Mouse (Mus musculus) heart, embryonic 13.5 days (tissue): Measurements from ENCODE around the gene Taok2. TPM values are rescaled to one million over a fixed set of nuclear protein-coding genes. Genes with fewer than 3 reads are reported as not detected.

Experiments
- ATAC-seq: fragments of 200-750 bp; cut with Nextera tagmentation; 2 replicates; pipeline ENCODE4 v1.8.0; 2017; ENCODE audit warnings: moderate TSS enrichment; ENCODE audit not compliant: insufficient number of reproducible peaks, low FRiP score, low TSS enrichment; ENCODE audit errors: extremely low read depth
- H3K27ac ChIP-seq: fragments of 300-500 bp; sonication (generic); replicated peaks from 2 replicates; pipeline ENCODE4 v1.5.1; 2015; ENCODE audit warnings: moderate library complexity, mild to moderate bottlenecking, inconsistent platforms
- H3K27me3 ChIP-seq: fragments of 300-500 bp; sonication (generic); replicated peaks from 2 replicates; pipeline ENCODE4 v1.6.1; 2015; ENCODE audit warnings: mild to moderate bottlenecking, inconsistent platforms
- H3K36me3 ChIP-seq: fragments of 300-500 bp; sonication (generic); 2 replicates; pipeline ENCODE4 v1.6.1; 2015; ENCODE audit warnings: mild to moderate bottlenecking, inconsistent platforms
- H3K4me1 ChIP-seq: fragments of 300-500 bp; sonication (generic); 2 replicates; pipeline ENCODE4 v1.6.1; 2015; ENCODE audit warnings: inconsistent platforms
- H3K4me2 ChIP-seq: fragments of 300-500 bp; sonication (generic); 2 replicates; pipeline ENCODE4 v1.6.1; 2015; ENCODE audit warnings: inconsistent platforms, mild to moderate bottlenecking, moderate library complexity
- H3K4me3 ChIP-seq: fragments of 300-500 bp; sonication (generic); 2 replicates; pipeline ENCODE4 v1.5.1; 2015; ENCODE audit warnings: moderate library complexity, mild to moderate bottlenecking, inconsistent platforms
- H3K9ac ChIP-seq: fragments of 300-500 bp; sonication (generic); 2 replicates; pipeline ENCODE4 v1.6.1; 2015; ENCODE audit warnings: inconsistent platforms, mild to moderate bottlenecking, moderate library complexity
- H3K9me3 ChIP-seq: fragments of 300-500 bp; sonication (generic); 2 replicates; pipeline ENCODE4 v1.6.1; 2016; ENCODE audit warnings: inconsistent platforms
- WGBS: fragments of 180-500 bp; shearing (Covaris S2); methylation state at CpG from one replicate; pipeline ENCODE4 v1.1.7; 2015; ENCODE audit warnings: mixed read lengths; 5-methylcytosine and 5-hydroxymethylcytosine counted together
- polyA plus RNA-seq: library from polyadenylated mRNA; unstranded; fragments of >200 nt; fragmentation: Nextera tagmentation; extraction: Ambion mirVana; gene quantifications from 2 replicates; pipeline ENCODE4 v1.2.1, GENCODE M21; 2015

The Taok2 gene
- polyA plus RNA-seq, 1 experiment from 2014 or later, result 31.8 TPM

DNA sequence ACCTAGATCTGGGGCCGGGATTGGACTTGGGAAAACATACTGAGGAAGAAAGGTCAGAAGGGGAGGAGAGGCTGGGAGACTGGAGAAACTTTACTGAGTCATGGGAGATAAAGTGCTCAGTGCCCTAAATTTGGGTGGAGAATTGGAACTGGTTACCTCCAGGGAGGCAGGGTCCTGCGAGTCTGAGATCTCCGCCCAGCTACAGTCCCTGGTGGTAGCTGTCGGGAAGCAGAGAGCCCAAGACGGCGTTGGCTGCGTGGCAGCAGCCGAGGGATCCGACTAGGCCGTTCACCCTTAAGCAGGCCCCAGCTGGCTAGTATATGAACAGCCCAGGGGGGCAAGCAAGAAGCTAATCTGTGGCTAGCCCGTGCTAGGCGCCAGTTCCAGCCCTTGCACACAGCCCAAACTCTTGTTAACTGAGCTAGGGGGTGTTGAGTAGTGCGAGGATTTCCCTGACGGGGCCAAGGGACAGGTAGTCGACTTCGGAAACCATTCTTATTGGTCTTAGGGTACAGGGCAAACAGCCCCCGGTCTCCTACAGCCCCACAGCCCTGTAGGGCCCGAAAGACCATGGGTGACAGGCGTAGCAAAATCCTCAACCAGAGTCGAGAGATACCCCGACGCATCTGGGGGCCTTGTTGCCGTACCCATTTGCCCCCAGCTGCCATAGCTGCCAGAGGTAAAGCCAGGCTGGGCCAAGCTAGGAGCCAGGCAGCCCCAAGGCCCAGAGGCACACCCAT lies 14.6 kb downstream of the Taok2 start:
- H3K9me3 ChIP-seq, result no peaks in the 10 kb centered on the region
- H3K9ac ChIP-seq, result no peak overlapping the region
- no peak for ATAC-seq
- H3K4me2 ChIP-seq, result no peak overlapping the region
- peaks cover 100% of the 10 kb centered on the region for H3K36me3 ChIP-seq
- no peak overlapping the region for H3K27ac ChIP-seq
- no peak overlapping the region for H3K4me3 ChIP-seq
- 88% methylated on average over 23 of the region's 23 CpGs for WGBS
- 0 out of 2 replicates have a peak, but pooled peaks cover 3% of the 10 kb centered on the region for H3K4me1 ChIP-seq
- H3K27me3 ChIP-seq, result no peaks in the 10 kb centered on the region

DNA sequence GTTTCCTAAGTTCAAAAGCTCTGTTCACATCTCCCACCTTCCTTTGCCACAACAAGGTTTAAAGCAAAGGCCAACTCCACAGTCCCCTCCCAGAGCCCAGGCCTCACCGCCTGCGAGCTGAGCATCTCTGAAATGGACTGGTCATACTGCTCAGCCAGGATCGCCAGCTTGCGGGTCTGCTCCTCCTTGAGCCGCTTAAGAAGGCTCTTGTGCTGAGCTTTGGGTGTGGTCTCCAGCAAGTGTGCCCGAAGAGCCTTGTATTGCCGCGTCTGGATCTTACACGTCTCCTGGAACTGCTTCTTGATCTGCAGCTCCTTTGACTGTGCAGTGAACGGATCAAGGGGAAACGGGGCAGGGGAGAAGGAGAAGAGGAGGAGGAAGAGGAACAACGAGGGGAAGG lies 16.5 kb downstream of the Taok2 start:
- peaks cover 95% of the 10 kb centered on the region for H3K36me3 ChIP-seq
- H3K27me3 ChIP-seq, result no peaks in the 10 kb centered on the region
- H3K9me3 ChIP-seq, result no peaks in the 10 kb centered on the region
- H3K4me1 ChIP-seq, result peaks cover 15% of the 10 kb centered on the region
- H3K27ac ChIP-seq, result no peak overlapping the region
- no peak for ATAC-seq
- H3K4me2 ChIP-seq, result no peak overlapping the region
- H3K4me3 ChIP-seq, result no peak overlapping the region
- WGBS, result 87% methylated on average over 12 of the region's 12 CpGs
- H3K9ac ChIP-seq, result no peak overlapping the region

DNA sequence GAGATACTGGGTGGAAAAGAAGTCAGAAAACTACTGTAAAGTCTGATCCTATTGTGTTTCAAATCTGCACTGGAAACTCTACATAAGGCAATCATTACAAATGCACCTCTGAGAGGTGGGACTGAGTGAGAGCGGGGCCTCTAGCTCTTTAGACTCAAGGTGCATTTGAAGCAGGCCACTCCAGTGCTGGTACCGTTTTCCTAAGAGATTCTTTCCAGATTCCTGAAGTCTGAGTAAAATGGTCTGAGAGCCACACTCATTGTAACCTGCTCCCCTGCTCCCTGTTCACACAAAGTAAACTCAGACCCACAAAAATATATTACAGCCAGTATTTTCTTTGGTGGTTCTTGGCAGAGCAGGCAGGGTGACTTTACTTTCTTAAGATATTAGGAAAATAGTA lies 17.0 kb downstream of the Taok2 start:
- WGBS, result 80% methylated on average over 2 of the region's 2 CpGs

DNA sequence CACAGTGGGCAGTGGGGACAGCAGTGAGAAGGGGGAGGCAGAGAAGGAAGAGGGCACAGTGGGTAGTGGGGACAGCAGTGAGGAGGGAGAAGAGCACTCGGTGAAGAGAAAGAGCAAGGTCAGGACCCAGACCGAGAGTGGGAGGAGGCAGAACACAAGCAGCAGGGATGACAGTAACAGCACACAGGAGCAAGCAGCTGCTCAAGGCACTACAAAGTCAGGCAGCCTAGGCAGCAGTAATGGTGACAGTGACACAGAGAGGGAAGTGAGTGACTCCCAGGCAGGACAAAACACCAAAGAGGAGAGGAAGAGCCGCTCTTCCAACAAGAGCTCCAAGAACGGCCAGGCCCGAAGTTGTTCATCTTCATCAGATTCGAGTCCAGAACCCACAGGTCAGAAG lies 20.7 kb downstream of the Taok2 start:
- no peak for ATAC-seq

More for the DNA sequence above, 17.0 kb downstream of the Taok2 start:
- Histone ChIP-seq H3K4me2 (no peak overlapping the region), H3K27ac (no peak overlapping the region), H3K27me3 (no peaks in the 10 kb centered on the region), H3K9ac (no peak overlapping the region), H3K36me3 (peaks cover 91% of the 10 kb centered on the region), H3K4me3 (no peak overlapping the region), H3K9me3 (no peaks in the 10 kb centered on the region), H3K4me1 (peaks cover 19% of the 10 kb centered on the region)
- no peak for ATAC-seq

DNA sequence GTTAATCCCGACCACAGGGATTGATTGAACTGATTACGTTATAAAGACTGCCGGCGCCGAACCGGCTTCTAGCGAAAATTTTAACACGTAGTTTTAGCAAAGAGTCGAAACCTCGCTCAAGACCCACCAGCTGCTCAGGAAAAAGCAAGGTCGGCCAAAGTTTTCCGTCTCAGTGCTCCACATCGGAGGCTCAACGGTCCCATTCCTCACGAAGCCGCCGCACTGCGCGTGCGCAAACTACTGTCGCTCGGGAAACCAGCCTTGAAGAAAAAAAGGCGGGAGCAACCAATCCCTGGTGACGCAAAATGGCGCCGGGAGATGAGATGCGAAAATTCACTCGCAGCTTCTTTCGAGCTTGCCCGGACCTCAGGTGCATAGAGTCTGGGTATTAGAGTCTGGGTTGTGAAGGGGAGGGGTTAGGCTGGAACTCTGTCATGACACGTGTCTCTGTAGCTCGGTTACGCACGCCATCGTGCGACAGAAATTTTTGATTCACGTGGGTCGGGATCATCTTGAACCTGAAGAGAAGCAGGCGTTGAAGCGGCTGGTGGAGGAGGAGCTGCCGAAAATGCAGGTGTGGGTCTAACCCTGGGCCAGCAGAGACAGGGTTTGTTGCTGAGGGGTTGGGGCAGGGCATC lies 22.2 kb downstream of the Taok2 start, which contains the start of gene Ino80e:
TSS of gene Ino80e (minus strand) at position 231 of the 638 bp plus-strand sequence.
- Histone ChIP-seq H3K9me3 (no peaks in the 10 kb centered on the region), H3K9ac (peak within 1 kb of the TSS; percentile 86), H3K4me3 (peak within 1 kb of the TSS; percentile 76), H3K27ac (peak within 1 kb of the TSS; percentile 84), H3K4me1 (peaks cover 32% of the 10 kb centered on the region), H3K36me3 (peaks cover 74% of the 10 kb centered on the region), H3K27me3 (no peaks in the 10 kb centered on the region), H3K4me2 (peak within 1 kb of the TSS; percentile 80)
- ATAC-seq, result peak; percentile 57; the same call in 1 of the 2 replicates
- under 1% methylated on average over 41 of the region's 41 CpGs for WGBS

More for the DNA sequence above, 20.7 kb downstream of the Taok2 start:
- Histone ChIP-seq H3K27me3 (no peaks in the 10 kb centered on the region), H3K9ac (peak overlapping the region; percentile 86), H3K4me2 (peak overlapping the region; percentile 80), H3K9me3 (no peaks in the 10 kb centered on the region), H3K36me3 (peaks cover 74% of the 10 kb centered on the region), H3K27ac (no peak overlapping the region; the same call in 1 of the 2 replicates), H3K4me1 (peaks cover 32% of the 10 kb centered on the region), H3K4me3 (peak overlapping the region; percentile 76)
- 67% methylated on average over 6 of the region's 6 CpGs for WGBS

DNA sequence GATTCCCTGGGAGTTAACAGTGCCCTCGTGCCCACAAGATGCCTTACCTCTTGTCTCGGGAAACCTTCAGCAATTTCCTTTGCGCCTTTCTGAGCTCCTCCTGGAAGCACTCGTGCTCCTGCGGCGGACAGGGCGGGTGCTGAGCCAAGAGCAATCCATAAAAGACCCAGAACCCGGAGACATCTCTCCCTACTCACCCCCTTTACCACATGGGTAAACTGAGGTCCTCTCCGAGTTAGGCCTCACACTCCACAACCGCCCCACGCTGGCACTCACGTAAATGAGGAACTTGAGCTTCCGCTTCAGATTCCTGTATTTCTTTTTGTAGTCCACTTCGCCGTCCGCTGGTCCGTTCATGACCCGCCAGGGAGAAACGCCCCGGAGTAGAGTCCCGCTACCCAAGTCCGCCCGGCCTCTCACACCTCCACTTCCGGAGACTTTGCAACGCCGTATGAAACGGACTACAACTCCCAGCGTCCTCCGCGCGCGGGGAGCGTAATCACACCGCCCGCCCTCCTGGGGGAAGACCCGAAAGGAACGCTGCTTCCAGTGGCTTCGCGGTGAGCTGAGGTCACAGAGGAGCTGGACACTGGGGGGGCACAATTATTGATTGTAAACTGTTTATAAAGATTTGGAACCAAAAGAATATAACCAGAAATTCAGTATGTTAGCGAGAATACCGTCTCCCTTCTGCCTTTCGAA lies 22.9 kb downstream of the Taok2 start, which contains the start of gene Hirip3:
TSS of gene Hirip3 (plus strand) at position 544 of the 702 bp plus-strand sequence.
- Histone ChIP-seq H3K9ac (peak within 1 kb of the TSS; percentile 86), H3K4me1 (peaks cover 32% of the 10 kb centered on the region), H3K4me2 (peak within 1 kb of the TSS; percentile 80), H3K27me3 (no peaks in the 10 kb centered on the region), H3K4me3 (peak within 1 kb of the TSS; percentile 76), H3K36me3 (peaks cover 74% of the 10 kb centered on the region), H3K9me3 (no peaks in the 10 kb centered on the region), H3K27ac (peak within 1 kb of the TSS; percentile 84)
- WGBS, result 1% methylated on average over 42 of the region's 42 CpGs
- ATAC-seq, result peak; percentile 86

GRCm38 (mm10) chr7:126860987-126861386 lies 23.5 kb downstream of the Taok2 start:
- no peak for ATAC-seq
- Histone ChIP-seq H3K4me1 (peaks cover 31% of the 10 kb centered on the region), H3K36me3 (peaks cover 74% of the 10 kb centered on the region), H3K4me2 (peak overlapping the region; percentile 80), H3K4me3 (peak overlapping the region; percentile 76), H3K9ac (peak overlapping the region; percentile 86), H3K27me3 (no peaks in the 10 kb centered on the region), H3K9me3 (no peaks in the 10 kb centered on the region), H3K27ac (peak overlapping the region; percentile 84)
- 51% methylated on average over 5 of the region's 5 CpGs for WGBS

- Histone ChIP-seq H3K9ac (no peak overlapping the region), H3K36me3 (peaks cover 90% of the 10 kb centered on the region), H3K27me3 (no peaks in the 10 kb centered on the region), H3K4me2 (no peak overlapping the region), H3K4me1 (peaks cover 12% of the 10 kb centered on the region), H3K9me3 (no peaks in the 10 kb centered on the region), H3K27ac (no peak overlapping the region), H3K4me3 (no peak overlapping the region)
- ATAC-seq, result no peak
- 81% methylated on average over 9 of the region's 9 CpGs for WGBS
Measured at GRCm38 (mm10) chr7:126856741-126857420, 27.6 kb downstream of the Taok2 start.

DNA sequence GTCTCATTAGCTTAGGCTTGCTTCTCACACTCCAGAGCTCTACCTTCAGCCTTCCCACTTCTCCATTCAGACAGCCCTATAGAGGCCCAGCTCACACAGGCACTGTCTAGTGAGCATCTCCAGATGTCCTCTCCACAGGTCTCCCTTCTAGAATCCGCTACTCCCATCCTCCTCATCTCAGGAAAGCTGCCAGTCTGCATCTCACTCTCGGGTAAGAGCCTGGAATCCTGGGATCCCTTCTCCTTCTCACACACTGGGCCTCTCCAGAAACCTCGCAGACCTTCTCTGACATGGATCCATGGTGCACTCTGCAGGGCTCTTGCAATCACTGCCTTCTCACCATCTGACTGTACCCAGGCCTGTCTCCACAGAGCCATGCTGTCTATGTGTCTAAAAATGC lies 28.9 kb downstream of the Taok2 start:
- 78% methylated on average over 3 of the region's 3 CpGs for WGBS
- Histone ChIP-seq H3K9me3 (no peaks in the 10 kb centered on the region), H3K9ac (0 out of 2 replicates have a peak overlapping the region, but pooled peaks have one; percentile 14), H3K4me3 (no peak overlapping the region), H3K4me1 (peaks cover 8% of the 10 kb centered on the region), H3K4me2 (no peak overlapping the region), H3K36me3 (peaks cover 92% of the 10 kb centered on the region), H3K27me3 (peaks cover 5% of the 10 kb centered on the region), H3K27ac (no peak overlapping the region)
- no peak for ATAC-seq

- H3K36me3 ChIP-seq, result peaks cover 70% of the 10 kb centered on the region
- H3K27ac ChIP-seq, result no peak overlapping the region
- peaks cover 15% of the 10 kb centered on the region for H3K4me1 ChIP-seq
- no peak overlapping the region for H3K9ac ChIP-seq
- 91% methylated on average over 5 of the region's 5 CpGs for WGBS
- H3K4me2 ChIP-seq, result no peak overlapping the region
- no peak for ATAC-seq
- H3K4me3 ChIP-seq, result no peak overlapping the region
- H3K27me3 ChIP-seq, result peaks cover 26% of the 10 kb centered on the region
- H3K9me3 ChIP-seq, result no peaks in the 10 kb centered on the region
Measured at GRCm38 (mm10) chr7:126853454-126853853, 31.0 kb downstream of the Taok2 start.

GRCm38 (mm10) chr7:126851192-126851591 lies 33.3 kb downstream of the Taok2 start:
- no peak for ATAC-seq
- Histone ChIP-seq H3K27ac (no peak overlapping the region), H3K9ac (no peak overlapping the region), H3K4me1 (peaks cover 28% of the 10 kb centered on the region), H3K4me2 (no peak overlapping the region), H3K4me3 (no peak overlapping the region), H3K27me3 (peaks cover 48% of the 10 kb centered on the region), H3K36me3 (peaks cover 47% of the 10 kb centered on the region), H3K9me3 (no peaks in the 10 kb centered on the region)
- 50% methylated on average over 12 of the region's 12 CpGs for WGBS
